Mouse (Mus musculus): ENCODE data around the gene Hs6st3.

Gene Hs6st3

DNA sequence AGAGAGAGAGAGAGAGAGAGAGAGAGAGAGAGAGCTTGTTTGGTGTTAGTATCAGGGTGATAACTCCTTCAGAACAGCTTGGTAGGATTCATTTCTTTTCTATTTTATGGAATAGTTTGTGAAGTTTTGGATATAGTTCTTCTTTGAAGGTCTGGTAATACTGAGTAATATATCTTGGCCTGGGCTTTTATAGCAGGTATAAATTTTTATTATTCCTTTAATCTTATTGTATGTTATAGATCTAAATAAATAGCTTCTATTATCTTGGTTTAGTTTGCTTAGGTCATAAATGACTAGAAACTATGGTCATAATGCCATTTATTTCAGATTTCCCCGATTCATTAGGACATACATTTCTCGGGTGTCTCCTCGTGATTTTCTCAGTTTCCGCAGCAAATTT, 675.8 kb downstream of the Hs6st3 start:
- DNase-seq, result no peak

DNA sequence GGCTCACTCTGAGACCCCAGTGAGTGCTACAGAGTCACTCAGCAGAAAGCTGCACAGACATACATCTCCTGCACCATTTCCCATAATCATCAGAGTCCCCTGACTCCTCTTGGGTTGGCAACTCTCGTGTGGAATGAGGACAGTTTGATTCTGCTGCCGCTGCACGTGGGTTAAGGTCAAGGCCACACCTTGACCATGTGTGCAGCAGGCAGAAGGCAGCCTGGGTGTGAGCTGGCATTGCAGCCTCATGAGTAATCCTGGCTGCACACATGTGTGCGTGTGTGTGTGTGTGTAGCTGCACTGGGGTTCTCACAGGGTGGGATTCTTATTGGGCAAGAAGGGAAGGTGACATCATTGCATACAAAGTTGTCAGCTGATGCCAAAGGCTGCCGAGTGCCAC, 677.5 kb downstream of the Hs6st3 start:
- no peak for DNase-seq

GRCm38 (mm10) chr14:119820562-119820961, 682.4 kb downstream of the Hs6st3 start:
- no peak for DNase-seq

- DNase-seq, result no peak
Observed at GRCm38 (mm10) chr14:119831165-119832011, 693.2 kb downstream of the Hs6st3 start.

GRCm38 (mm10) chr14:119832012-119832325, 693.8 kb downstream of the Hs6st3 start:
- DNase-seq, result no peak

- DNase-seq, result peak; percentile 22
Observed at GRCm38 (mm10) chr14:119832940-119833339, 694.8 kb downstream of the Hs6st3 start.

DNA sequence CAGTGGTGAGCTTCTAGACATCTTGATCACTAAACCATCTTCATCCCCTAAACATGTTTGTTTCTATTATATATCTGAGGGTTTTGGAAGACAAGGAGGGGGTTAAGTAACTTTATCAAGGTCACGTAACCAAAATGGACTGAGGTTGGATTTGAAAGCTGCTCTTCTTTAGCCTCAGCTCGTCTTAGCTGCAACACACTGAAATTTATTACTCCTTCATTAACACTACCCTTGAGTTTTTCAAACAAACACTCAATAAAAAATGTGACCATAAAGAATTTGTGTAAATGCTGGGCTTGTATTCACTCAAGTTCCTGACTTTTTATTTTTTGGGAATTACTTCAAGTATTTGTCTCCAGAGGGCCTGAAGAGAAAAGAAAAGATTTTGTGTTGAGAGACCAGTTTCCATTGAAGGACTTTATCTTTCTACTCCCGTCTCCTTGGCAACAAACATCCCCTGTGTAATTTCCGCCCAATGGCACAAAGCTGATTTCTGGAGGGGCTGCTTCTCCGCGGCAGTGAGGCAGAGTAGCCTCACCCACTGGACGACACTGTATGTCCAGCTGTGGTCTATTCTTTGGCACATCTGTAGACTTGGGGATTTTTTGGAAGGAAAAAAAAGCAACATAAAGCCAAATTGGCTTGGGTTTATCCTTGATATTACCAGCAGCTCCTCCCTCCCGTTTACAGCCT, 696.0 kb downstream of the Hs6st3 start:
- peak; percentile 12 for DNase-seq

DNA sequence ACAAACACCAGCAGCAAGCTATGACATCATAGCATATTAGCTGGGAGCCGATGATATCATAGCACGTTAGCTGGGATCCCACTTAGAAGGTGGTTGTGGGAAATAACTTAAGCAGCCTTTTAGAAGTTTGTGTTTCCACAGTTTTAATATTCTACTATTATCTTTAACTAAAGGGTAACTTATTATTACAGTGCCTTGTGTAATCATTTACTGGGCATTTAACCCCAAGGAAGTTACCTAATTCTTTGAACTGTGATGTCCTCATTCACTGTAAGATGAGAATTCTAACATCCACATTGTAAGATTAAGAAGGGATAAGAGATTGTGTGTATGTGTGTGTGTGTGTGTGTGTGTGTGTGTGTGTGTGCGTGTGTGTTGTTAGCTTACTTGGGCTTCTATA, 697.9 kb downstream of the Hs6st3 start:
- DNase-seq, result no peak

- DNase-seq, result no peak
Observed at GRCm38 (mm10) chr14:119847540-119847939, 709.4 kb downstream of the Hs6st3 start.

- no peak for DNase-seq
Observed at GRCm38 (mm10) chr14:119848759-119849298, 710.7 kb downstream of the Hs6st3 start.

- no peak for DNase-seq
Observed at GRCm38 (mm10) chr14:119849338-119849737, 711.2 kb downstream of the Hs6st3 start.

DNA sequence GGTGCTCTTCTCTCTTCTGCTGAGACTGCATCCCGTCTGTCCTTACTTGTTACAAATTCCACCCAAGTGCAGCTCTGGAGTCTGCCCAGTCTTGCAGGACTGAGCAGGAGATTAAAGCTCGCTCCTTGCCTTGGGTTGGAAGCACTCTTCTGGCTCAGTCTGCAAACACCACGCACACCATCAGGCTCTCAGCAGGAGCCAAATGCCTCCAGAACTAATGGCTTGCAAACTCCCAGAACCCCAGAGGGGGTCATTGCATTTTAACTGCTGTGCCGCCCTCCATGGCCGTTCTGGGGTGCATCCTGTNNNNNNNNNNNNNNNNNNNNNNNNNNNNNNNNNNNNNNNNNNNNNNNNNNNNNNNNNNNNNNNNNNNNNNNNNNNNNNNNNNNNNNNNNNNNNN, 714.0 kb downstream of the Hs6st3 start:
- no peak for DNase-seq

DNA sequence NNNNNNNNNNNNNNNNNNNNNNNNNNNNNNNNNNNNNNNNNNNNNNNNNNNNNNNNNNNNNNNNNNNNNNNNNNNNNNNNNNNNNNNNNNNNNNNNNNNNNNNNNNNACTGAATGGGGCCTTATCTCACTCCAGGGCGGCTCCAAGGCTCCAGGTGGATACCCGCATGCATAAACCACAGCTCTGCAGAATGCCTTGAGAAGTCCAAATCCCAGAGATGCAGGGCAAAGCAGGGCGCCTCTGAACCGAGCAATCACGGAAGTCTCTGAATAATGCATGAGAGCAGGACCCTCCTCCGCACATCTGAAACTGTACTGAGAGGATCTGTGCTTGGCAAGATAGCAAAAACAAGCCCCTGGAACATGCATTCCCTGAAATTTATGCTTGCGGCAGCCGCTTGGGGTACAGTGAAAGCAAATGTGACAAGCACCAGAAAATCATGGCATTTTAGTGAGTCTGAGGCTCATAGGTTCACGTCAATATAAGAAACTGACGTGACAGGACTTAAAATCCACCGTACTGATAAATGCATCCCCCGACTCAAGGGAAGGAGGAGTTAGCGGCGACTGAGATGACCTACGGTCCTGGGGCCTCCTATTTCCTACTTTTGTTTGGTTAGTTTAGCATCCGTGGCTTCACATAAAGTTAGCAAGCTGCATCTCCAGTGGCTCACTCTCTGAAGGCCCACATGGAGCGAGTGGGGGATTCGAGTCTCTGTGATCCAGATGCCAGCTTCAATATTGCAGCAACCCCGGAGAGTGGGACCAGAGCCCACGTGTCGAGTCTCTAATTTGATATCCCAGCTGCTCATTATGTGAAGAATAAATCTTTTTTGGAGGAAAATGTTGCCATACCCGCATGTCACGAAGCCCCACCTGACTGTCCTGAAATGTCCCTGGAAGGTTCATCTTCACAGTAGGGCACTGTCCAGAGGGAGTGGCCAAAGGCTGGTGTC, 719.5 kb downstream of the Hs6st3 start:
- no peak for DNase-seq

DNA sequence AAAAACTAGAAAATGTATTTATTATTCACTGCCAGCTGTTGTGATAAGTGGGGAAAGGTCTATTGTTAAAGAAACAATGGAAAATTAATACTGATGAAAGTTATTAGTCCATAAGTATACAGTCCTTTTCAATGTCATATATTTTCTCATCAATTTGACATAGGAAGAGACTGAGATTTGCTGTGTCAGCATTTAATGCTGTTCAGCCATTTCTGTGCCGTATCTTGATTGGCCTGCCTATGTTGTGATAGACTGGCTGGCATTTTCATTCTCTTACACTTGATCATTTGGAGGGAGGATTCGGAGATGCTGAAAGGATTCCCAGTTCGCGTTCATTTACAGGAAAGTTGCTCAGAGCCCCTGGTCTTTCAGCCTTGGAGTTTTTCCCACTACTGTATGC, 735.5 kb downstream of the Hs6st3 start:
- no peak for DNase-seq

DNA sequence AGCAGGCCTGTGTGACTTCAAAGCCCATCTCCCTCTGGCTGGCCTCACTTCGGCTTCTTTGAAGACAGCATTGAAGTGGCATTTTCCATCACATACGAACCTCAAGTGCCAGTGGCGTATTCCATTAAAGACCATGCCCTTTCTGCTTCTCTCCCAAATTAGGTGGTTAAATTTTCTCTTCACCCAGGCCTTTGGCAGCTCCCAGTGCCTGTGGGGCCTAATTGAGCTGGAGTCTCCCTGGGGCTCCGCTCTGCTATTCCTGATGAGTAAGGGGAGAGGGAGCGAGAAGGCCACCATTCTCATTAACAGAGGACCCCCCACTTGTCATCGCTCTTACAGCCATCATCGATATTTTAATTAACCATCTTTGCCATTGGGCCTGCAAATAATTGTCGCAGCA, 754.8 kb downstream of the Hs6st3 start:
- no peak for DNase-seq

- no peak for DNase-seq
Observed at GRCm38 (mm10) chr14:119895097-119895496, 757.0 kb downstream of the Hs6st3 start.

GRCm38 (mm10) chr14:119895765-119896465, 757.8 kb downstream of the Hs6st3 start:
- DNase-seq, result no peak

DNA sequence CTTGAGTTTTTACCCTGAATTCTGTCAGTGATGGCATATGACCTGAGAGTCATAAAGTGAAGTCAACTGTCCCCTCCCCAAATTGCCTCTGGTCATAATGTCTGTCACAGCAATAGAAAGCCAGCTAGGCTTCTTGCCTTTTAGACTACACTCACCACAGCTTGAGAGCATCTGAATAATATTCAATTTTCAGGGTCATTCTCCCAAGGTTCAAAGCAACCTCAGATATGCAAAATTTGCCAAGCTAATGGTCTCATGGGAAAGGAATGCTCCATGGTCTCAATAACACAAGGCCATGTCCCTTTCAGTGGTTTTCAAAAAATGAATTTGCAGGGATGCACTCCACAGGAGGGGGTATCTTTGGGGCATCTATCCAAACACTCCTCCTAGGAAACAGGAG, 764.3 kb downstream of the Hs6st3 start:
- no peak for DNase-seq

DNA sequence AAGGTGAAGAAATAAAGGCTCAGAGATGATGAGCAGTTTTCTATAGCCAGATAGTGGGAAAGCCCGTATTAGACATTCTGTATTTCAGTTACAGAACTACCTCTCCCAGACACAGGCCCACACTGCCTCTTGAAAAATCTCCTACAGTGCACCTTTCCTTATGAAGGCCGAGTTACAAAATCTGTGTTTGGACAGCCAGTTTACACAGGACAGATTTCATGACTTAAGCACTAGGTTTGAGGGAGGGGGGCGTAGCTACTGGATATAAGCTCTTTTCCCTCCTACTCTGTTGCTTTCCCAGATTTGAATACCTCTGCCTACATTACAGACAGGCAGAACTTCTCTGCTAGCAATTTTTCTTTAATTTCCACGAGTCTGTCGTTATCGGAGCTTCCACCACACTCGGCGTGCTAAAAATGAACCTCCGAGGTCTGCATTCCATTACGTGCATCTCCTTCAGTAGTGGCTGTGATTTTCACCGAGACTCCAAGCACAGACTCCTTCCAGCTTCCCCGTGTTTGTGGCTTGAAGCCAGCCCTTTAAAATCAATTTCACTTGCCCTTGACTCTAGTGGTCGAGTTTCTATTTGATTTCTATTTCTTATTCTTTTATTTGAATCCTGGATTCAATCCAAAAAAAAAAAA, 770.0 kb downstream of the Hs6st3 start:
- DNase-seq, result peak; percentile 4

GRCm38 (mm10) chr14:119914508-119914907, 776.4 kb downstream of the Hs6st3 start:
- DNase-seq, result no peak

GRCm38 (mm10) chr14:119918281-119919034, 780.3 kb downstream of the Hs6st3 start:
- DNase-seq, result no peak
